Mouse (Mus musculus): ENCODE data around the gene Cd33. TPM values are rescaled to one million over a fixed set of nuclear protein-coding genes. Genes with fewer than 3 reads are reported as not detected.

Gene Cd33
- polyA plus RNA-seq, 2 experiments = 1.4 to 1.9 TPM

GRCm38 (mm10) chr7:43563300-43563699, 19.1 kb upstream of the Cd33 start:
- DNase-seq (ENCODE audit: low read depth in 3 of 3, low spot score in 3 of 3) = no peak
- no peak for ATAC-seq (ENCODE audit: insufficient read depth)
- Histone ChIP-seq H3K36me3 (replicated peaks; ENCODE audit: control insufficient read depth, insufficient read depth, low read depth) (no peaks in the 10 kb centered on the region), H3K4me1 (replicated peaks; ENCODE audit: control insufficient read depth in 2 of 2, insufficient read depth in 2 of 2, low read length in 1 of 2) (peaks cover 0 to 4% of the 10 kb centered on the region in 2 experiments; a peak in 1 of 4 replicates), H3K27me3 (ENCODE audit: control insufficient read depth, insufficient read depth, low read length) (no peaks in the 10 kb centered on the region), H3K9ac (replicated peaks) (no peak overlapping the region), H3K4me3 (ENCODE audit: insufficient read depth in 1 of 2, low read depth in 2 of 2, low read length in 2 of 2) (no peak overlapping the region), H3K27ac (no peak overlapping the region), H3K9me3 (ENCODE audit: control insufficient read depth, low read length) (no peaks in the 10 kb centered on the region), H3K4me2 (ENCODE audit: low read depth) (peak overlapping the region; percentile 72; the same call in 1 of the 2 replicates)
- TF ChIP-seq CTCF (IDR thresholded peaks at IDR 0.05; ENCODE audit: low read depth) (no peak), EP300 (IDR thresholded peaks at IDR 0.05; ENCODE audit: low read depth) (no peak)
- 34% methylated on average over 6 of the region's 6 CpGs for WGBS (ENCODE audit: insufficient replicate concordance)

GRCm38 (mm10) chr7:43562651-43563070, 18.4 kb upstream of the Cd33 start:
- Histone ChIP-seq H3K4me2 (ENCODE audit: low read depth) (peak overlapping the region; percentile 72), H3K9me3 (ENCODE audit: control insufficient read depth, low read length) (no peaks in the 10 kb centered on the region), H3K27ac (no peak overlapping the region), H3K9ac (replicated peaks) (peak overlapping the region; percentile 34; the same call in 1 of the 2 replicates), H3K4me1 (replicated peaks; ENCODE audit: control insufficient read depth in 2 of 2, insufficient read depth in 2 of 2, low read length in 1 of 2) (peaks cover 0 to 4% of the 10 kb centered on the region in 2 experiments; a peak in 1 of 4 replicates), H3K27me3 (ENCODE audit: control insufficient read depth, insufficient read depth, low read length) (no peaks in the 10 kb centered on the region), H3K36me3 (replicated peaks; ENCODE audit: control insufficient read depth, insufficient read depth, low read depth) (no peaks in the 10 kb centered on the region), H3K4me3 (ENCODE audit: insufficient read depth in 1 of 2, low read depth in 2 of 2, low read length in 2 of 2) (peak overlapping the region; percentile 54 to 57)
- TF ChIP-seq EP300 (IDR thresholded peaks at IDR 0.05; ENCODE audit: low read depth) = no peak
- ATAC-seq (ENCODE audit: insufficient read depth) (no peak), DNase-seq (ENCODE audit: low read depth in 3 of 3, low spot score in 3 of 3) (no peak)
- WGBS (ENCODE audit: insufficient replicate concordance) = 2% methylated on average over 10 of the region's 10 CpGs

GRCm38 (mm10) chr7:43562006-43562633, 17.9 kb upstream of the Cd33 start, which contains the start of gene Zfp658:
Zfp658 (plus strand) TSS chr7:43562256.
- H3K9ac ChIP-seq (replicated peaks) = peak within 1 kb of the TSS; percentile 34; the same call in 1 of the 2 replicates
- peak within 1 kb of the TSS; percentile 54 to 57 for H3K4me3 ChIP-seq (ENCODE audit: insufficient read depth in 1 of 2, low read depth in 2 of 2, low read length in 2 of 2)
- DNase-seq (ENCODE audit: low read depth in 3 of 3, low spot score in 3 of 3) (peak in 2 of 3 experiments; percentile 29 to 35), ATAC-seq (ENCODE audit: insufficient read depth) (peak; percentile 64)
- no peaks in the 10 kb centered on the region for H3K36me3 ChIP-seq (replicated peaks; ENCODE audit: control insufficient read depth, insufficient read depth, low read depth)
- H3K4me1 ChIP-seq (replicated peaks; ENCODE audit: control insufficient read depth in 2 of 2, insufficient read depth in 2 of 2, low read length in 1 of 2) = peaks cover 0 to 4% of the 10 kb centered on the region in 2 experiments; a peak in 1 of 4 replicates
- TF ChIP-seq EP300 (IDR thresholded peaks at IDR 0.05; ENCODE audit: low read depth) = no peak
- no peak for TF ChIP-seq CTCF (IDR thresholded peaks at IDR 0.05; ENCODE audit: low read depth)
- no peak within 1 kb of the TSS for H3K27ac ChIP-seq
- peak within 1 kb of the TSS; percentile 72 for H3K4me2 ChIP-seq (ENCODE audit: low read depth)
- no peaks in the 10 kb centered on the region for H3K27me3 ChIP-seq (ENCODE audit: control insufficient read depth, insufficient read depth, low read length)
- under 1% methylated on average over 27 of the region's 27 CpGs for WGBS (ENCODE audit: insufficient replicate concordance)
- no peaks in the 10 kb centered on the region for H3K9me3 ChIP-seq (ENCODE audit: control insufficient read depth, low read length)

GRCm38 (mm10) chr7:43556901-43557300, 12.7 kb upstream of the Cd33 start:
- TF ChIP-seq EP300 (IDR thresholded peaks at IDR 0.05; ENCODE audit: low read depth) = no peak
- TF ChIP-seq CTCF (IDR thresholded peaks at IDR 0.05; ENCODE audit: low read depth) = no peak

GRCm38 (mm10) chr7:43555351-43555750, 11.1 kb upstream of the Cd33 start:
- Histone ChIP-seq H3K27me3 (ENCODE audit: control insufficient read depth, insufficient read depth, low read length) (no peaks in the 10 kb centered on the region), H3K9ac (replicated peaks) (no peak overlapping the region), H3K4me2 (ENCODE audit: low read depth) (no peak overlapping the region), H3K4me1 (replicated peaks; ENCODE audit: control insufficient read depth in 2 of 2, insufficient read depth in 2 of 2, low read length in 1 of 2) (no peaks in the 10 kb centered on the region), H3K9me3 (ENCODE audit: control insufficient read depth, low read length) (no peaks in the 10 kb centered on the region), H3K36me3 (replicated peaks; ENCODE audit: control insufficient read depth, insufficient read depth, low read depth) (no peaks in the 10 kb centered on the region), H3K27ac (no peak overlapping the region), H3K4me3 (ENCODE audit: insufficient read depth in 1 of 2, low read depth in 2 of 2, low read length in 2 of 2) (no peak overlapping the region)
- 61% methylated on average over 5 of the region's 5 CpGs for WGBS (ENCODE audit: insufficient replicate concordance)
- TF ChIP-seq CTCF (IDR thresholded peaks at IDR 0.05; ENCODE audit: low read depth) (no peak), EP300 (IDR thresholded peaks at IDR 0.05; ENCODE audit: low read depth) (no peak)
- no peak for ATAC-seq (ENCODE audit: insufficient read depth)
- no peak for DNase-seq (ENCODE audit: low read depth in 3 of 3, low spot score in 3 of 3)

More at GRCm38 (mm10) chr7:43556901-43557300, 12.7 kb upstream of the Cd33 start:
- no peaks in the 10 kb centered on the region for H3K9me3 ChIP-seq (ENCODE audit: control insufficient read depth, low read length)
- WGBS (ENCODE audit: insufficient replicate concordance) = 51% methylated on average over 1 of the region's 1 CpGs
- H3K4me3 ChIP-seq (ENCODE audit: insufficient read depth in 1 of 2, low read depth in 2 of 2, low read length in 2 of 2) = no peak overlapping the region
- H3K4me2 ChIP-seq (ENCODE audit: low read depth) = no peak overlapping the region
- DNase-seq (ENCODE audit: low read depth in 3 of 3, low spot score in 3 of 3) = no peak
- no peak overlapping the region for H3K9ac ChIP-seq (replicated peaks)
- no peaks in the 10 kb centered on the region for H3K27me3 ChIP-seq (ENCODE audit: control insufficient read depth, insufficient read depth, low read length)
- no peak for ATAC-seq (ENCODE audit: insufficient read depth)
- no peak overlapping the region for H3K27ac ChIP-seq
- no peaks in the 10 kb centered on the region for H3K36me3 ChIP-seq (replicated peaks; ENCODE audit: control insufficient read depth, insufficient read depth, low read depth)
- no peaks in the 10 kb centered on the region for H3K4me1 ChIP-seq (replicated peaks; ENCODE audit: control insufficient read depth in 2 of 2, insufficient read depth in 2 of 2, low read length in 1 of 2)

All from liver, embryonic 14.5 days (tissue).